8 mouse cellular contexts compared by ENCODE assay signal in the genomic region with DNA sequence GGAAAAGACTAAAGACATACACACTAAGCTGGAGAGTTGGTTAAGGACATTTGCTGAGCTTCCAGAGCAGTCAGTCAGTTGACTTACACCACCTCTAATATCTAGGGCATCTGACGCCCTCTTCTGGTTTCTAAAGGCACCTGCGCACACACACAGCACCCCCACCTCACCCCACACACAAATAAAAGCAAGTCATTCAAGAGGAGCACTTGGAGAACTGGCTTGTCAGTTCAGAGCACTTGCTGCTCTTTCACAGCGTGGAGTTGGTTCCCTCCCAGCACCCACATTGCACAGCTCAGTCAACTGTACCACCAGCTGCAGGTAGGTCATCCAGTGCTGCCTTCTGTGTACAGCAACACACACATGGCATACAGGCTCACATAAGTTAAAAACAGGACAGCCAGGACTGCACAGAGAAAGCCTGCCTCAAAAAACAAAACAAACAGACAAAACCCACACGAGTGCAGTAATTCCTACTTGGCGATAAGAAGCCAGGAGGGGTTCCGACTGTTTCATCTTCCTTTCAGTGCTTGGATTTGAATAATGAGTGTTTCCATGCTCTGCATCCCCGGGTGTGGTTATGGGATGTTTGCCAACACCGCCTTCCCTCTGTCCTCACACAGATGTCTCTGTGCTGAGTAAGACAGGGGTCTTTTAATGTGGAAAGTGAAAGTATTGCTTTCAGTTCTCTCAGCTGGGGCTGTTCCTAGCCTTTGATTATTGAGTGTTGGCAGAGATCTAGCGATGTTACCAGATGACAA. TPM values are rescaled to one million over a fixed set of nuclear protein-coding genes. Genes with fewer than 3 reads are reported as not detected.
DNase-seq lines count a peak whose midpoint lies in the region; ATAC-seq lines count a peak whose summit lies in the region.

No protein-coding gene starts in this region.

- no peaks in the 10 kb centered on the region for H3K27me3 ChIP-seq in heart, embryonic 11.5 days (ENCODE audit: control insufficient read depth, insufficient read depth, low read length)
- H3K27me3 ChIP-seq in midbrain, embryonic 13.5 days, result no peaks in the 10 kb centered on the region
- H3K27me3 ChIP-seq in stomach, embryonic 16.5 days (ENCODE audit: control insufficient read depth, insufficient read depth, low read length), result no peaks in the 10 kb centered on the region

- no peak overlapping the region for H3K4me3 ChIP-seq in heart, embryonic 11.5 days (ENCODE audit: low read depth, low read length)
- no peak overlapping the region for H3K4me3 ChIP-seq in midbrain, embryonic 13.5 days (replicated peaks)
- no peak overlapping the region for H3K4me3 ChIP-seq in stomach, embryonic 16.5 days (replicated peaks; ENCODE audit: low read length)

- DNase-seq in heart, adult 18-20 months, result peak; percentile 67 to 69
- peak; percentile 82 for DNase-seq in ZHBTc4 (ENCODE audit: low read depth, low spot score)
- DNase-seq in fibroblast of lung, adult 2 months (ENCODE audit: low read depth), result peak; percentile 44
- DNase-seq in heart, postnatal 4 days, result peak; percentile 60
- peak; percentile 45 to 68 for DNase-seq in layer of hippocampus, postnatal 14 days (ENCODE audit: low spot score in 2 of 2)

- H3K9ac ChIP-seq in heart, embryonic 11.5 days (ENCODE audit: low read depth, low read length), result no peak overlapping the region
- no peak overlapping the region for H3K9ac ChIP-seq in midbrain, embryonic 13.5 days (replicated peaks)
- H3K9ac ChIP-seq in stomach, embryonic 16.5 days (ENCODE audit: low read length), result peak overlapping the region; percentile 28; the same call in 1 of the 2 replicates

- peaks cover 41% of the 10 kb centered on the region for H3K4me1 ChIP-seq in heart, embryonic 11.5 days (ENCODE audit: control insufficient read depth, insufficient read depth, low read length)
- H3K4me1 ChIP-seq in midbrain, embryonic 13.5 days (replicated peaks), result peaks cover 54% of the 10 kb centered on the region
- H3K4me1 ChIP-seq in stomach, embryonic 16.5 days (ENCODE audit: control insufficient read depth, insufficient read depth, low read length), result peaks cover 39% of the 10 kb centered on the region

- ATAC-seq in heart, embryonic 11.5 days (replicated peaks; ENCODE audit: insufficient number of reproducible peaks, low FRiP score, low TSS enrichment), result no peak
- ATAC-seq in midbrain, embryonic 13.5 days, result peak; percentile 34; the same call in 1 of the 2 replicates
- peak; percentile 30; the same call in 1 of the 2 replicates for ATAC-seq in stomach, embryonic 16.5 days (ENCODE audit: insufficient read depth, low FRiP score)

- no peak overlapping the region for H3K4me2 ChIP-seq in heart, embryonic 11.5 days
- H3K4me2 ChIP-seq in midbrain, embryonic 13.5 days (replicated peaks), result no peak overlapping the region
- H3K4me2 ChIP-seq in stomach, embryonic 16.5 days (ENCODE audit: low read depth, low read length), result peak overlapping the region; percentile 23

- WGBS in heart, embryonic 11.5 days (ENCODE audit: insufficient replicate concordance), result 59% methylated on average over 9 of the region's 9 CpGs
- WGBS in midbrain, embryonic 13.5 days, result 59% methylated on average over 9 of the region's 9 CpGs
- WGBS in stomach, embryonic 16.5 days, result 27% methylated on average over 9 of the region's 9 CpGs

- no peak overlapping the region for H3K27ac ChIP-seq in heart, embryonic 11.5 days (ENCODE audit: low read depth, low read length)
- peak overlapping the region; percentile 59 for H3K27ac ChIP-seq in midbrain, embryonic 13.5 days
- peak overlapping the region; percentile 71 for H3K27ac ChIP-seq in stomach, embryonic 16.5 days (ENCODE audit: low read length)

- H3K36me3 ChIP-seq in heart, embryonic 11.5 days (ENCODE audit: control insufficient read depth, insufficient read depth, low read length), result no peaks in the 10 kb centered on the region
- no peaks in the 10 kb centered on the region for H3K36me3 ChIP-seq in midbrain, embryonic 13.5 days
- no peaks in the 10 kb centered on the region for H3K36me3 ChIP-seq in stomach, embryonic 16.5 days (ENCODE audit: control insufficient read depth, insufficient read depth, low read length)

- H3K9me3 ChIP-seq in heart, embryonic 11.5 days (replicated peaks; ENCODE audit: control insufficient read depth, low read length), result no peaks in the 10 kb centered on the region
- no peaks in the 10 kb centered on the region for H3K9me3 ChIP-seq in midbrain, embryonic 13.5 days
- no peaks in the 10 kb centered on the region for H3K9me3 ChIP-seq in stomach, embryonic 16.5 days (replicated peaks; ENCODE audit: control insufficient read depth, low read length)

RNA-seq across cellular contexts. Expression of a gene that starts 50.9 kb away (rescaled TPM):
- 100 to 1,000 TPM in 1 of 2 experiments, 10 to 100 TPM in 1; 100.0 to 108 TPM for total RNA-seq in heart, adult 18-20 months (2021)
- 9.1 and 9.8 TPM in 2 replicates for polyA plus RNA-seq in heart, embryonic 11.5 days (2014; fragmentation: Nextera tagmentation; extraction: Ambion mirVana)
- total RNA-seq in heart, postnatal 4 days (2021), result 10 to 100 TPM; 96.3 to 98.4 TPM
- total RNA-seq in layer of hippocampus, postnatal 14 days (2021), result 100 to 1,000 TPM; 118 to 128 TPM
- 16.7 and 19.8 TPM in 2 replicates for polyA plus RNA-seq in midbrain, embryonic 13.5 days (2015; fragmentation: Nextera tagmentation; extraction: Ambion mirVana)
- 10.7 and 11.2 TPM in 2 replicates for polyA plus RNA-seq in stomach, embryonic 16.5 days (2015; fragmentation: Nextera tagmentation; extraction: Ambion mirVana)
